Mouse (Mus musculus) cortical plate, adult 2 months (tissue): ENCODE data around the gene Fscn1.

ENCODE experiments used
- CTCF ChIP-seq: fragments of 200-500 bp; IDR thresholded peaks from 2 replicates; pipeline ENCODE4 v1.5.1; 2011; ENCODE audit warnings: mild to moderate bottlenecking, control low read depth, low read length; ENCODE audit not compliant: insufficient read depth; ENCODE audit errors: extremely low read depth
- POLR2A ChIP-seq: fragments of 200-500 bp; IDR thresholded peaks from 2 replicates; pipeline ENCODE4 v1.6.1; 2011; ENCODE audit warnings: mild to moderate bottlenecking, low read length, control low read depth; ENCODE audit not compliant: insufficient read depth; ENCODE audit errors: extremely low read depth

GRCm38 (mm10) chr5:142961881-142962443 lies 1.8 kb downstream of the Fscn1 start:
- TF ChIP-seq CTCF (no peak), POLR2A (no peak)
